Mouse (Mus musculus) neural tube, embryonic 15.5 days (tissue): ENCODE results near the gene Micu1. TPM values are rescaled to one million over a fixed set of nuclear protein-coding genes. Genes with fewer than 3 reads are reported as not detected.
A peak's percentile ranks its signal among the peaks of the same experiment; 100 is the strongest.

Experiments used
- ATAC-seq: fragments of 200-750 bp; cut with Nextera tagmentation; 2 replicates; pipeline ENCODE4 v1.8.0; 2017; ENCODE audit warnings: mild to moderate bottlenecking, moderate TSS enrichment, moderate library complexity; ENCODE audit not compliant: low FRiP score
- H3K27ac ChIP-seq: fragments of 300-500 bp; sonication (generic); replicated peaks from 2 replicates; pipeline ENCODE4 v1.5.1; 2015; ENCODE audit warnings: mild to moderate bottlenecking, inconsistent platforms
- H3K27me3 ChIP-seq: fragments of 300-500 bp; sonication (generic); replicated peaks from 2 replicates; pipeline ENCODE4 v1.6.1; 2015; ENCODE audit warnings: inconsistent platforms
- H3K36me3 ChIP-seq: fragments of 300-500 bp; sonication (generic); 2 replicates; pipeline ENCODE4 v1.6.1; 2015; ENCODE audit warnings: inconsistent platforms
- H3K4me1 ChIP-seq: fragments of 300-500 bp; sonication (generic); 2 replicates; pipeline ENCODE4 v1.6.1; 2015; ENCODE audit warnings: inconsistent platforms
- H3K4me2 ChIP-seq: fragments of 300-500 bp; sonication (generic); 2 replicates; pipeline ENCODE4 v1.6.1; 2015; ENCODE audit warnings: inconsistent platforms, mild to moderate bottlenecking, moderate library complexity
- H3K4me3 ChIP-seq: fragments of 300-500 bp; sonication (generic); replicated peaks from 2 replicates; pipeline ENCODE4 v1.5.1; 2015; ENCODE audit warnings: mild to moderate bottlenecking, inconsistent platforms
- H3K9ac ChIP-seq: fragments of 300-500 bp; sonication (generic); replicated peaks from 2 replicates; pipeline ENCODE4 v1.6.1; 2015; ENCODE audit warnings: mild to moderate bottlenecking, inconsistent platforms
- H3K9me3 ChIP-seq: fragments of 300-500 bp; sonication (generic); replicated peaks from 2 replicates; pipeline ENCODE4 v1.6.1; 2016; ENCODE audit warnings: inconsistent platforms
- WGBS: fragments of 180-500 bp; shearing (Covaris S2); methylation state at CpG from one replicate; pipeline ENCODE4 v1.1.7; 2015; ENCODE audit warnings: mixed read lengths; 5-methylcytosine and 5-hydroxymethylcytosine counted together
- polyA plus RNA-seq: library from polyadenylated mRNA; unstranded; fragments of >200 nt; fragmentation: Nextera tagmentation; extraction: Ambion mirVana; gene quantifications from 2 replicates; pipeline ENCODE4 v1.2.1, GENCODE M21; 2015

Micu1 gene
- polyA plus RNA-seq, 1 experiment from 2014 or later = 92.6 TPM

- WGBS = 94% methylated on average over 2 of the region's 2 CpGs
- ATAC-seq = no peak
- no peaks in the 10 kb centered on the region for H3K36me3 ChIP-seq
Measured at GRCm38 (mm10) chr10:59694104-59694503, 8.2 kb upstream of the Micu1 start.

GRCm38 (mm10) chr10:59699516-59699915, 2.8 kb upstream of the Micu1 start:
- no peaks in the 10 kb centered on the region for H3K27me3 ChIP-seq
- H3K9ac ChIP-seq = no peak overlapping the region
- no peaks in the 10 kb centered on the region for H3K36me3 ChIP-seq
- ATAC-seq = no peak
- peaks cover 9% of the 10 kb centered on the region for H3K4me1 ChIP-seq
- H3K4me3 ChIP-seq = no peak overlapping the region
- H3K9me3 ChIP-seq = no peaks in the 10 kb centered on the region
- H3K4me2 ChIP-seq = no peak overlapping the region
- H3K27ac ChIP-seq = no peak overlapping the region
- WGBS = 84% methylated on average over 5 of the region's 5 CpGs

More at GRCm38 (mm10) chr10:59694104-59694503, 8.2 kb upstream of the Micu1 start:
- H3K4me1 ChIP-seq = no peaks in the 10 kb centered on the region
- no peak overlapping the region for H3K4me3 ChIP-seq
- H3K27me3 ChIP-seq = no peaks in the 10 kb centered on the region
- H3K9ac ChIP-seq = no peak overlapping the region
- H3K4me2 ChIP-seq = no peak overlapping the region
- no peak overlapping the region for H3K27ac ChIP-seq
- H3K9me3 ChIP-seq = no peaks in the 10 kb centered on the region

- Histone ChIP-seq H3K4me1 (peaks cover 9% of the 10 kb centered on the region), H3K9me3 (no peaks in the 10 kb centered on the region), H3K27me3 (no peaks in the 10 kb centered on the region), H3K27ac (peak overlapping the region; percentile 78; the same call in 1 of the 2 replicates), H3K9ac (no peak overlapping the region), H3K36me3 (no peaks in the 10 kb centered on the region), H3K4me2 (peak overlapping the region; percentile 69), H3K4me3 (peak overlapping the region; percentile 76)
- WGBS = 54% methylated on average over 5 of the region's 5 CpGs
- peak; percentile 10; the same call in 1 of the 2 replicates for ATAC-seq
Measured at GRCm38 (mm10) chr10:59701805-59702204, 472 bp upstream of the Micu1 start.

GRCm38 (mm10) chr10:59703060-59703760, 933 bp downstream of the Micu1 start:
- Histone ChIP-seq H3K9me3 (no peaks in the 10 kb centered on the region), H3K27me3 (no peaks in the 10 kb centered on the region), H3K9ac (peak overlapping the region; percentile 78), H3K4me2 (peak overlapping the region; percentile 69), H3K4me1 (peaks cover 9% of the 10 kb centered on the region), H3K27ac (peak overlapping the region; percentile 78), H3K36me3 (no peaks in the 10 kb centered on the region), H3K4me3 (peak overlapping the region; percentile 76)
- WGBS = 14% methylated on average over 15 of the region's 15 CpGs
- ATAC-seq = 0 out of 2 replicates have a peak, but pooled peaks have one; percentile 2

- 0 out of 2 replicates have a peak, but pooled peaks cover 3% of the 10 kb centered on the region for H3K36me3 ChIP-seq
- 94% methylated on average over 6 of the region's 6 CpGs for WGBS
Measured at GRCm38 (mm10) chr10:59706991-59707546, 4.8 kb downstream of the Micu1 start.

GRCm38 (mm10) chr10:59707595-59707994, 5.3 kb downstream of the Micu1 start:
- 0 out of 2 replicates have a peak, but pooled peaks cover 3% of the 10 kb centered on the region for H3K36me3 ChIP-seq
- no peak overlapping the region for H3K4me2 ChIP-seq
- no peak overlapping the region for H3K27ac ChIP-seq
- no peak overlapping the region for H3K9ac ChIP-seq
- no peaks in the 10 kb centered on the region for H3K27me3 ChIP-seq
- no peaks in the 10 kb centered on the region for H3K9me3 ChIP-seq
- WGBS = 84% methylated on average over 2 of the region's 2 CpGs
- ATAC-seq = no peak
- H3K4me1 ChIP-seq = peaks cover 19% of the 10 kb centered on the region
- no peak overlapping the region for H3K4me3 ChIP-seq

More at GRCm38 (mm10) chr10:59706991-59707546, 4.8 kb downstream of the Micu1 start:
- peaks cover 19% of the 10 kb centered on the region for H3K4me1 ChIP-seq
- H3K4me3 ChIP-seq = no peak overlapping the region
- no peak overlapping the region for H3K4me2 ChIP-seq
- H3K9me3 ChIP-seq = no peaks in the 10 kb centered on the region
- H3K9ac ChIP-seq = no peak overlapping the region
- no peaks in the 10 kb centered on the region for H3K27me3 ChIP-seq
- no peak for ATAC-seq
- no peak overlapping the region for H3K27ac ChIP-seq

- 42% methylated on average over 7 of the region's 7 CpGs for WGBS
- H3K36me3 ChIP-seq = 0 out of 2 replicates have a peak, but pooled peaks cover 3% of the 10 kb centered on the region
- peaks cover 10% of the 10 kb centered on the region for H3K4me1 ChIP-seq
- no peak overlapping the region for H3K4me3 ChIP-seq
- no peak overlapping the region for H3K9ac ChIP-seq
- H3K27me3 ChIP-seq = no peaks in the 10 kb centered on the region
- H3K27ac ChIP-seq = no peak overlapping the region
- ATAC-seq = no peak
- H3K9me3 ChIP-seq = no peaks in the 10 kb centered on the region
- no peak overlapping the region for H3K4me2 ChIP-seq
Measured at GRCm38 (mm10) chr10:59709281-59709680, 7.0 kb downstream of the Micu1 start.

- no peak overlapping the region for H3K4me2 ChIP-seq
- H3K9ac ChIP-seq = no peak overlapping the region
- H3K4me1 ChIP-seq = peaks cover 17% of the 10 kb centered on the region
- H3K9me3 ChIP-seq = no peaks in the 10 kb centered on the region
- 93% methylated on average over 1 of the region's 1 CpGs for WGBS
- ATAC-seq = no peak
- 0 out of 2 replicates have a peak, but pooled peaks cover 3% of the 10 kb centered on the region for H3K36me3 ChIP-seq
- no peak overlapping the region for H3K4me3 ChIP-seq
- no peak overlapping the region for H3K27ac ChIP-seq
- H3K27me3 ChIP-seq = no peaks in the 10 kb centered on the region
Measured at GRCm38 (mm10) chr10:59710246-59710645, 8.0 kb downstream of the Micu1 start.

- WGBS = 90% methylated on average over 8 of the region's 8 CpGs
- no peak for ATAC-seq
- no peaks in the 10 kb centered on the region for H3K27me3 ChIP-seq
- H3K27ac ChIP-seq = no peak overlapping the region
- peaks cover 17% of the 10 kb centered on the region for H3K4me1 ChIP-seq
- 0 out of 2 replicates have a peak, but pooled peaks cover 3% of the 10 kb centered on the region for H3K36me3 ChIP-seq
- H3K4me2 ChIP-seq = no peak overlapping the region
- no peak overlapping the region for H3K9ac ChIP-seq
- H3K9me3 ChIP-seq = no peaks in the 10 kb centered on the region
- no peak overlapping the region for H3K4me3 ChIP-seq
Measured at GRCm38 (mm10) chr10:59712062-59712461, 9.8 kb downstream of the Micu1 start.

GRCm38 (mm10) chr10:59720017-59720416, 17.7 kb downstream of the Micu1 start:
- Histone ChIP-seq H3K9ac (no peak overlapping the region), H3K36me3 (no peaks in the 10 kb centered on the region), H3K27ac (no peak overlapping the region), H3K9me3 (no peaks in the 10 kb centered on the region), H3K4me2 (no peak overlapping the region), H3K4me3 (no peak overlapping the region), H3K4me1 (peaks cover 10% of the 10 kb centered on the region; the same call in 1 of the 2 replicates), H3K27me3 (no peaks in the 10 kb centered on the region)
- 87% methylated on average over 7 of the region's 7 CpGs for WGBS
- ATAC-seq = no peak

GRCm38 (mm10) chr10:59721555-59721954, 19.3 kb downstream of the Micu1 start:
- WGBS = 73% methylated on average over 4 of the region's 4 CpGs
- no peak overlapping the region for H3K9ac ChIP-seq
- H3K4me2 ChIP-seq = no peak overlapping the region

GRCm38 (mm10) chr10:59724634-59725033, 22.4 kb downstream of the Micu1 start:
- Histone ChIP-seq H3K9ac (no peak overlapping the region), H3K9me3 (no peaks in the 10 kb centered on the region), H3K27ac (no peak overlapping the region), H3K27me3 (no peaks in the 10 kb centered on the region), H3K36me3 (no peaks in the 10 kb centered on the region), H3K4me2 (no peak overlapping the region), H3K4me1 (peaks cover 13% of the 10 kb centered on the region; the same call in 1 of the 2 replicates), H3K4me3 (no peak overlapping the region)
- no peak for ATAC-seq

More at GRCm38 (mm10) chr10:59721555-59721954, 19.3 kb downstream of the Micu1 start:
- Histone ChIP-seq H3K4me3 (no peak overlapping the region), H3K36me3 (no peaks in the 10 kb centered on the region), H3K27ac (no peak overlapping the region), H3K4me1 (peaks cover 13% of the 10 kb centered on the region; the same call in 1 of the 2 replicates), H3K27me3 (no peaks in the 10 kb centered on the region), H3K9me3 (no peaks in the 10 kb centered on the region)
- no peak for ATAC-seq
